Mouse (Mus musculus) lung, adult 2 months (tissue): Measurements from ENCODE around the gene Rragd.

ENCODE experiments used
- CTCF ChIP-seq: fragments of 200-500 bp; IDR thresholded peaks from 2 replicates; pipeline ENCODE4 v1.5.1; 2011; ENCODE audit warnings: mild to moderate bottlenecking, low read length, control low read depth; ENCODE audit not compliant: insufficient read depth
- POLR2A ChIP-seq: fragments of 200-500 bp; IDR thresholded peaks from 2 replicates; pipeline ENCODE4 v1.6.1; 2011; ENCODE audit warnings: low read depth, mild to moderate bottlenecking, control low read depth, low read length, borderline replicate concordance; ENCODE audit errors: extremely low read depth

DNA sequence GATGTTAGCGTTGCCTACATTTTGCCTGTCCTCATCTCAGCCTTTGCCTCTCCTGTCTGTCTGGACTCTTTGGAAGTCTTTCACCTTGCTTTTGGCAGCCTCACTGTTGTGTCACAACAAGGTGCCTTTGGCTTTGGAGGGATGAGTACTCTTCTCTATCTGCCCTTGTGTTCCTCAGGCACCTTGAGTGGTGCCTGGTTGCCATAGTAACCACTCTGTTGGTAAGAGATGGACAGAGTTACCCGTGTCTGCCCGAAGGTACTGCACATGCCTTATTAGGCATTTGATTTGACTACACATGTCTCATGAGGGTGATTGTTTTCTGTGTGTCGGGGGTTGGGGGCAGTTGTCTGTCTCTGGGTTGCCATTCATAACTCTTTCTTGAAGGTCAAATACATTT lies 29.6 kb downstream of the Rragd start:
- TF ChIP-seq POLR2A (no peak), CTCF (no peak)
